Mouse (Mus musculus): Measurements from ENCODE around the gene Tgfb1.
"Not testable (repeated sequence)": the region's sequence is repeated elsewhere in the genome, so short reads cannot be mapped to it uniquely, and the experiment has no call there.

The Tgfb1 gene

GRCm38 (mm10) chr7:25705801-25706251, 19.0 kb downstream of the Tgfb1 start:
- no peak for DNase-seq (ENCODE audit: low read depth, low spot score)

- no peak for DNase-seq (ENCODE audit: low read depth, low spot score)
Measured at GRCm38 (mm10) chr7:25706578-25707170, 19.9 kb downstream of the Tgfb1 start.

GRCm38 (mm10) chr7:25707581-25708292, 20.9 kb downstream of the Tgfb1 start:
- no peak for DNase-seq (ENCODE audit: low read depth, low spot score)

DNA sequence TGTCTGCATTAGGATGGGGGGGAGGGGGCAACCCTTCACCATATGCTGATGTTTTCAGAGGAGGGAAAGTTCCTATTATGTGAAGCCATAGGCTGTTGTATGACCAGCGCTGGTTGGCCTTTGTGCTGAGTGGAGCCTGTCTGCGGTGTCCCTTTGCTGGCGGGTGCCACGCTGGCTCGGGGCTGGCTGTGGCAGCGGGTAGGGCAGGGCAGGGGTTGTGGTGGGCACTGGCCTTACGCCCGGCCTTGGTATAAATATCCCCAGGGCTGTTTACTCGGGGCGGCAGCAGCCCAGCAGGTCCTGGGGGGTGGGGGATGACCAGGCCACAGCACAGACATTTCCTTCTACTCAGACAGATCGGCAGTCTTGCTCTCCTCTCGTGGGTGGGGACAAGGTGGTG, 23.2 kb downstream of the Tgfb1 start:
- no peak for DNase-seq (ENCODE audit: low read depth, low spot score)

DNA sequence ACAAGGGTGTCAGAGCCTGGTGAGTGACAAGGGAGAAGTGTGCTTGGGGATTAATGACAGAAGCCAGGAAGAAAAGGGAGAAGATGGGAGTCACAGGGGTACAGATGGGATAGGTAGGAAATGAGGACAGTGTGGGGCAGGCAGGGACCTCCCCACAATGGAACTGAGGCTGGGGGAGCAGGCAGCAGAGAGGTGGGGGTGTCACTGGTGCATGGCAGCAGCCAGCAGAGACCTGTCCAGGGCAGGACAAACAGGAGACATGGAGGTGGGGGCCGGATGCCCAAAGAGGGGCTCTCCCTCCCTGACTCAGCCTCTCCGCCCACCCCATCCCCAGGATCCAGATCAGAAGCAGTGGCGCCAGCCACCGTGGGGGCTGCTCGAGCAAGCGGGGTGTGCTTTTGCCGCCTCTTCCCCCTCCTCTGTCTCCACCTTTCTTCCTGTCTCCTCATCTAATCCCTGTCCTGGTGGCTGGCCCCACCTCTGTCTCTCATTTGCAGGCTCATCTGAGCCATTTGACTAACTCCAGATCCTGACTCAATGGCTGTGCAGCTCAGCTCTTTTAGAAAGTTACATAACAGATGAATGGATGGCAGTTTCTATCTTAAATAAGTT, 23.8 kb downstream of the Tgfb1 start:
- DNase-seq (ENCODE audit: low read depth, low spot score) = no peak

DNA sequence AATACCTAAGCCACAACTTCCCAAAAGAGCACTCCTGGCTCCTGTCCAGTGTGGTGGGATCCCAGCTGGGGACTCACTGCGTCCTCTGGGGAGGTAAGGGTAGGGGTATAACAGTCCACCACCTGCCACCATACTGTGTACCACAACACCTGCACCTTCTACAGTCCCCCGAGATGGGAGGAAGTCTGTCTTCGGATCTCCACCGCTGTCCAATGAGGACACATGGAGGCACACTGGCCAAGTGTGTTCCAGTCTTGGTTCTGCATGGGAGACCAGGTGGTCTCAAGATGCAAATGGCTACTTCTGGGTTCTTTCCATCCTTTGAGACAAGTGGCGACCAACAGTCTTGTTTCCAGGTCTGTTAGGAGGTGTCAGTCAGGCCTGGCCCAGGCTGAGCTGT, 24.4 kb downstream of the Tgfb1 start:
- no peak for DNase-seq (ENCODE audit: low read depth, low spot score)

GRCm38 (mm10) chr7:25711731-25712197, 25.0 kb downstream of the Tgfb1 start:
- DNase-seq (ENCODE audit: low read depth, low spot score) = no peak

DNA sequence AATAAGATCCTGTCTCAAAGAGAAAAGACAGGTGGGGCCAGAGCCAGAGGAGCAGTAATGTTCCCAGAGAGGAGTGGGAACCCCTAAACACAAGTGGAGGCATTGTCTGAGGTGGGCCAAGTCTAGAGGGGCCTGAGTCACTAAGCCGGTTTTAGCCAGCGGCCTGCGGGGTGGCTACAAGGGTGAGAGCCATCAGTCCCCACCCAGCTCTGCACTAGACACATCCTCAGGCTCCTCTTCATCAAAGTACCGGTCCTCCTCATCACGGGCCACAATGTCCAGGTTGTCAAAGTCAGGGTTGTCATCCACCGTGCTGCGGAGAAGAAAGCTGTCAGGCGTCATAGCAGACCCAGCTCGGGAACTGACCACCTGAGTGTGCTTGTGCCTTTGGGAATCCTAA, 26.0 kb downstream of the Tgfb1 start:
- DNase-seq (ENCODE audit: low read depth, low spot score) = no peak

DNA sequence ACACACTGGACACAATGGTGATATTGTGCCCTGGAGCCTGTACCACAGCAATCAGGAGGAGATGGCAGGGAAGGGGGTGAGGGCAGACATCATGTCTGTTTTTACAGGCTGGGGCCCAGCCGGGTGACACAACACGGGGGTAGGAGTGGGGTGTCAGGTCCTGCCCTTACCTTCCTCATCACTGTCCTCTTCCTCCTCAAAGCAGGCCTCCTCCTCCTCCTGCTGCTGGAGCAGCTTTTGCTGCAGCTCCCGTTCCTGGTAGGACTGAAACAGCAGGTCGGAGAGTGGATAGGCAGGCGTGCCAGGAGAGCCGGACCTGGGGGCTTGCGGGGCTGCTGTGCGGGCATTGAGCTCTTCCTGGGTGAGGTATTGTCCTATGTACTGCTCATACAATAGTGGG, 27.8 kb downstream of the Tgfb1 start:
- no peak for DNase-seq (ENCODE audit: low read depth, low spot score)

- DNase-seq (ENCODE audit: low read depth, low spot score) = no peak
Measured at GRCm38 (mm10) chr7:25715731-25716271, 29.0 kb downstream of the Tgfb1 start.

GRCm38 (mm10) chr7:25717478-25717877, 30.7 kb downstream of the Tgfb1 start:
- DNase-seq (ENCODE audit: low read depth, low spot score) = no peak

GRCm38 (mm10) chr7:25718788-25719417, 32.1 kb downstream of the Tgfb1 start, which contains the start of gene Ccdc97:
Gene Ccdc97, minus strand, starts transcription at chr7:25719088.
- peak; percentile 92 for DNase-seq (ENCODE audit: low read depth, low spot score)

DNA sequence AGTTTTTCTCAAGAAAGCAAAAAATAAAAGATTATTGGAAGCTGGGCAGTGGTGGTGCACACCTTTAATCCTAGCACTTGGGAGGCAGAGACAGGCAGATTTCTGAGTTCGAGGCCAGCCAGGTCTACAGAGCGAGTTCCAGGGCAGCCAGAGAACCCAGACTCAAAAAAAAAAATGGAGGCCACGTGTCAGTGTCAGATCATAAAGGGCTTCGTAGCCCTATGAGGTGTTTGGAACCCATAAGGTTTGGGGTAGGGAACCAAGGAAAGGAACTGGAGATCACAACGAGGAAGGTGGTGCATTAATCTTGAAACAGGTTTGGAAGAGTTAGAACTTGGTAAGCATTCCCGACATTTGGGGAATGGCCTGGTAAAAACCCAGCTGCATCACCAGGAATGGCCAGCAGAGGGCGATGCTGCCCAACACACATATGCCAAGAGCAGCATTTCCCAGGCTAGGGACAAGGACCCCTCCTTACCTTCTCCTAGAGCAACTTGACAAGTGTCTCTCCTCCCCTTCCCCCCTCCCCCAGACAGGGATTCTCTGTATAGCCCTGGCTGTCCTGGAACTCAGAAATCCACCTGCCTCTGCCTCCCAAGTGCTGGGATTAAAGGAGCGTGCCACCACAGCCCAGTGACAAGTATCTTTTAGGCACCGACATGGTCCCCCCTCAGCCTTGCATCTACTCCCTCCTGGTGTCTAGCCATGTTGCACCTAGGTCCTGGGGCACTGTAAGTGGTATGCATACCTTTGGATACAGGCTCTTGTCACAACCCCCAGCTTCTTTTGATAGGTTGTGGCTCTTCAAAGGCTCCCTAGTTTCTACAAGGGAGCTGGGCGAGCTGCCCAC, 33.2 kb downstream of the Tgfb1 start:
- DNase-seq (ENCODE audit: low read depth, low spot score) = peak; percentile 56

GRCm38 (mm10) chr7:25720760-25721159, 34.0 kb downstream of the Tgfb1 start:
- no peak for DNase-seq (ENCODE audit: low read depth, low spot score)

DNA sequence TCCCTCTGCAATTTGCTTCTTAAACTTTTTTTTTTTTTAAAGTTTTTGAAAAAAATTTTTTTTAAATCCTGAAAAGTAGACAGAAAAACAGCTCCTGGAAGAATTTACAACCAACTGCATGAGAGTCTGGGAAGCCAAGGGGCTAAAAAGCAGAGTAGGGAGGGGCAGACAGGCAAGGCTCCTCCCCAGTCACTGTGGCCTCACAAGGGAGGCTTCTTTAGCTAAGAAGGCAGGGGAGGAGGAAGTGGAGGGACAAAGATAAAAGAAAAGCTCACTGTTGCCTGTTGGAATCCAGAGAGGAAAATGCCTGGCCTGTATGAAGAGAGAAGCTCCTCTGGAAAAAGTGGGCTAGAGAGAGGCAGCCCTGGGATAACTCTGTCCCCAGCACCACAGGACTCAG, 35.0 kb downstream of the Tgfb1 start:
- not testable (repeated sequence) for DNase-seq (ENCODE audit: low read depth, low spot score)

DNA sequence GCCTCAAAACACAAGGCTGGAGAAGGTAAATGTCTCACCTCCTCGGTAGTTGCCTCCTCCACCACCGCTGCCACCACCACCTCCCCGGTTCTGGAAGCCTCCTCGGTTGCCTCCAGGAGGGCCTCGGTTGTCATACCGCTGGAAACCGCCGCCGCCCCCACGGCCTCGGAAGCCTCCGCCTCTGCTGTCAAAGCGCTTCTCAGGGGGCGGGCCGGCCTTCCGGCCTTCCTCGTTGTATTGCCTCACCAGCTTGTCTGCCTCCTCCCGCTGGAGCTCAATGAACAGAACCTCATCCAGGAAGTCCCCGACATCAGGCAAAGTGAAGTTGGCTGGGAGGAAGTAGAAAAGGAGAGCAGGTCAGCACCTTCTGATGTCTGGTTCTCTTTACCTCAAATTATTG, 39.1 kb downstream of the Tgfb1 start:
- no peak for DNase-seq (ENCODE audit: low read depth, low spot score)

- DNase-seq (ENCODE audit: low read depth, low spot score) = no peak
Measured at GRCm38 (mm10) chr7:25727800-25728199, 41.0 kb downstream of the Tgfb1 start.

- DNase-seq (ENCODE audit: low read depth, low spot score) = no peak
Measured at GRCm38 (mm10) chr7:25729396-25729795, 42.6 kb downstream of the Tgfb1 start.

GRCm38 (mm10) chr7:25729862-25730261, 43.1 kb downstream of the Tgfb1 start:
- DNase-seq (ENCODE audit: low read depth, low spot score) = no peak

GRCm38 (mm10) chr7:25731294-25732055, 44.7 kb downstream of the Tgfb1 start:
- no peak for DNase-seq (ENCODE audit: low read depth, low spot score)

All from retina, postnatal 7 days (tissue).